Mouse (Mus musculus): ENCODE results near the gene Egr4.

DNA sequence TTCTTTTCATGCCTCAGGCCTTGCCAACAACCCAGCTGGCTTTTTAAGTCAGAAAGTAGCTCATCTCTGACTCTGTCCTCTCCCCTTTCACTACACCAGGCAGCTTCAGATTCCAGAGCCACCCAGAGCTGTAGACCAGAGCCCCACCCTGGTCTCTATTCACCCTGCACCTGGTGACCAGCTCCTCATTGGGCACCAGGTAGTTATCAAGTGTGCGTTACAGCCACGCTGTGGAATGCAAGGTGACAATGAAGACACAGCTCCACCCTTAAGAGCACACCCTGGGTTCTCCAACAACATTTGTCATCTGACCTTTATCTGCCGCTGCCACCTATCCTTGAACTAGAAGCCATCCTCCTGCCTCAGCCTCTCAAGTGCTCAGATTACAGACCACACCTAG is 37.8 kb downstream of the Egr4 start:
- TF ChIP-seq POLR2AphosphoS2 (IDR thresholded peaks at IDR 0.05; ENCODE audit: insufficient read length, low read depth) (no peak), SRF (IDR thresholded peaks at IDR 0.05; ENCODE audit: control insufficient read depth, insufficient read length, low read depth) (no peak), MAX (IDR thresholded peaks at IDR 0.05; ENCODE audit: low read depth) (no peak), POLR2A (IDR thresholded peaks at IDR 0.05; ENCODE audit: insufficient read length, low read depth) (no peak), MYOD1 (IDR thresholded peaks at IDR 0.05; ENCODE audit: control insufficient read depth in 1 of 3, insufficient read length in 2 of 3, low read depth in 2 of 3) (no peak), CEBPB (IDR thresholded peaks at IDR 0.05; ENCODE audit: insufficient read depth, poor library complexity, severe bottlenecking) (no peak), E2F4 (IDR thresholded peaks at IDR 0.05; ENCODE audit: insufficient read depth) (no peak), MYOG (IDR thresholded peaks at IDR 0.05; ENCODE audit: control insufficient read depth in 1 of 3, insufficient read depth in 1 of 3, insufficient read length in 2 of 3, low read depth in 2 of 3) (no peak), USF1 (IDR thresholded peaks at IDR 0.05; ENCODE audit: low read depth) (no peak)

All from myocyte (in vitro differentiated cells).